Mouse (Mus musculus) lung, postnatal 36 days (tissue): ENCODE data around the gene Fhad1.

Experiments used
- DNase-seq: peaks from one replicate; pipeline ENCODE4 v3.0.0; 2022; ENCODE audit warnings: mixed read lengths

Gene Fhad1

DNA sequence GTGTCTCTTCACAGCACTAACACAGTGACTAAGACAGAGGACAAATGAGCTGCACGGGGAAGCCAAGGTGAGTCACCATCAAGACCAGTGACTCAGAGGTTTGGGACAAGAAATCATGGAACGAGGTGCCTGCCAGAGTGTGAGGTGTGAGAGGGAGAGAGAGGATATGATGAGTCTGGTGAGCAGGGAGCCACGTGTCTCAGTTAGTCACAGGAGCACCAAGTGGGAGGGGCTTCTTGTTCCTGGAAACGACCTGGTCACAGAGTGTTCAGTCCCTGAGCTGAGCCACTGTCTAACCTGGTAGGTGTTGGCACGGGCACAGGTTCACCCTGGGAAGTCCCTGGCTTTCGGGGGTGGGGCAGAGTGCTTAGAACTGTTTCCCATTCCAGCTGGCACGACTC is 86.0 kb downstream of the Fhad1 start:
- DNase-seq, result peak; percentile 92

- DNase-seq, result no peak
These were observed 89.0 kb downstream of the Fhad1 start for GRCm38 (mm10) chr4:141925781-141926345.

DNA sequence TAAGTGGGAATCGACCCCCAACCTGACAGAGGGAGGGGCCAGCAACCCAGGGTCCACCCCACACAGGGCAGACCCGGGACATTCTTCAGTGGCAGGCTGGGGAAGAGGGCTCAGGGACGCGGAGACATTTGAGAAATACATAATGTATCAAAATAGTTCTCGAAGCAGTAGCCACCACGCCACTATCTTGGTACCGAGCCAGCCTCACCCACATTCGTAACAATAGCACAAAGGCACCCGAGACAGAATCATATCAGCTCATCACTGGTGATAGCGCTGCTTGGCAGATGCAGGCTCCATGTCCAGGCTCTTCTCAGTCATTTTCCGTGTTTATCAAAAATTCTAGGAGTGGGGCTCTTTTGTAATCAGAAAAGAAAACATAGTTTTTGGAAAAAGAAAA is 90.9 kb downstream of the Fhad1 start:
- no peak for DNase-seq

DNA sequence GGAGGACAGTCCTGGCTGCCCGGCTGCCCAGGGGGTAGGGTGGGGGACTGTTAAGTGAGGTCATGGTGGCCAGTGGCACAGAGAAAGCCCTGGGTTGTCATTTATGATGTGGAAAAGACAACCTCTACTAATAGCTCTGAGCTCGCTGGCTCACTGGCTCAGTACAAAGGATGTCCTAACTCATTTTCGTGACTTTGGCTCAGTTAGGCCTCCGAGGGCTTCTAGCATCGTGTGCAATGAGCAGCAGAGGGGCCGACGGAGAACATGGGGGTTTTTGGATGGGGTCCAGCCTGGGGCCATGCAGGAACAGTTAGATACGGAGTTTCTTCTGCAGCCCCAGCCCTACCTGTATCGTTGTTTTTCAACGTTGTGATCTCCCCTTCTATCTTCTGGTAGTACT is 94.5 kb downstream of the Fhad1 start:
- no peak for DNase-seq

DNA sequence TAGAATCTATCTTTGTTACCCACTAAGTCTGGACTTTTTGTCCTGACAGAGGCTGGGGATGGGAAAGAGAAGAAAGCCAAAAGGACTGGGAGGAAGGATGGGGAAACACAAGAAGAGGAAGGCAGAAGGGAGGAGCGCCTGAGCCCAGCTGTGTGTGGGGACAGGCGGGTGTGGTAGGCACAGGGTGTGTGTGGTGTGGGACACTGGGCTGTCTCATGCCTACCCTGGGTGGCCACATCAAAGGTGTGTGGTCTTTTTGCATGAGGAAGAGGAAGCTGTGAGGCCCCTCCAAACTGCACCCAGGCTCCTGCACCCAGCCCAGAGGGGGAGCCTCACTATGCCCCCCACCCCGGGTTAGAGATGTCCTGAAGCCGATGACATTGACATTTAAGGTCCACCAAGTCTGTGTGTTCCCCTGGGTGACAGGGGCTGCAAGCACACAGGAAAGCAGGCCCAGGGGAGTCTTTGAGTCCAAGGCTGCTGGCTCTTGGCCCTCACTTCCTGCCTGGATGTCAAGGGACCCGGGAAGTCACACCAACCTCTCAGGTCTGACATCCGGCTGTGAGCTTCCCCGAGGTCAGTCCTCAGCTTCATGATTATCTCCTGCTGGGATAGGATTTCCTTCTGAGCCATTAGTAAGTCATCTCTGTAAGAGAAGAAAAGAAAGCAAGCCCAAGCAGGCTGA is 97.0 kb downstream of the Fhad1 start:
- no peak for DNase-seq

DNA sequence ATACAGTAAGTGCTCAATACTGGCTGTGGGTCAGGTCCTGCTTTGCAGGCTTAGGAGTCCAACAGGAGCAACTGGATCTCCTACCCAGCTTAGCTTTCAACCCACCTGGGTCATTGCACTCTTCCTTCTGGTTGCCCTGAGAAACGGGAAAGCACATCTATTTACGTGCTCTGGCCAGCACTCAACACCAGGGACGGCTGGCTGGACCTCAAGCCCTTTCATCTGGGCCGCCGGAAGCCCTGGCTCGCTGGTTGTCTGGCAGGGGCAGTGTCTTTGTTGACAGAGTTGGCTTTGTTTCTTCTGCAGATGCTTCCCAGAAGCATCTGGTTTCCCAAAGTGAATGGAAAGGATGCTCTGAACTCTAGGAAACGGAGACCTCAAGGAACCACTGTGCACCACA is 100.8 kb downstream of the Fhad1 start:
- peak; percentile 55 for DNase-seq

DNA sequence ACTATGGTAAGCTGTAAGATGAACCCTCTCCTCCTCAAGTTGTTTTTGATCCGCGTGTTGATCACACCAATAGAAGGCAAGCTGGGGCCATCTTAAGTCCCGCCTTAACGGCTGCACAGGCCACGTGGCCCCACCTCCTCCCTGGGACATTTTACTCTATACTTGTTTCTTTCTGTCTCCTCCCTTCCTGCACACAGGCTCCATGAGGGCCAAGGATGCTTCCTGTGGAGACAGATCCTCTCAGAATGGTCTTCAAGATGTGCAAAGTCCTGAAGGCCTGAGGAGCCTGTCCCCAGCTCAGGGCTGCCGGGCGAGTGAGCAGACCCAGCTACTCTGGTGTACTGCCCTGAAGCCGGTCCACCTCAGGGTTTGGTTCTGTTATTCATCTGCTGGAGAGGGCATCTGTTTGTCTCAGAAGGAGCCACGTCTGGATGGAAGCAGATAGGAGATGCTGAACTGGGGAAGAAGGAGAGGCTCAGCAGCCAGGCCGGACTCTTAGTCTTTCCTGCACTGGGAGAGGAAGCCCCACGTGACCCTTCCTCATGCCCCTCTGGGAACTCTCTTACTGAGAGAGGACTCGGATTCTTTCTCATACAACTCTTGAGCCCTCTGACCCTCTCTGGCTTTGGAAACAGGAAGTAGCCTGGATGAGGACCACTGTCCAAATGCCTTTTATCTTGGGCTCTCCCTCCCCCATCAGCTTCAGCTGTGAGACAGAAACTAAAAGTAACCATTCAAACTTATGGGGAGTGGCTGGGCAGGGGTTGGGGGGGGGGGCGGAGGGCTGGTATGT is 101.5 kb downstream of the Fhad1 start:
- DNase-seq, result peak; percentile 54

- no peak for DNase-seq
These were observed 110.2 kb downstream of the Fhad1 start for GRCm38 (mm10) chr4:141904710-141905109.

DNA sequence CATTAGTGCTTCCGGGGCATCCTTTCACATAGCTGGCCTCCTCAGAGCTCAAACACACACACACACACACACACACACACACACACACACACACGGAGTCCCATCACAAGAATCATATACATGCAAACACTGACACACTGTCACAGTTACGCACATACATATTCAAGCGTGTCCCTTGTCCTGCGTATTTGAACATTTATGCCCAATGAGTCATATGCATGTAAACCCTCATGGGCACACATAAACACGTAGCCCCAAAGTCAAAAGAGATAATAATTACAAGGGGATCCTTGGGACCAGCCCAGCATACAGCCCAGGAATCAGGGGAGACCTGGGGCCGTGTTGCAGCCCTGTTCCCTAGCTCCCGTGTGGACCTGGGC is 112.4 kb downstream of the Fhad1 start:
- no peak for DNase-seq

DNA sequence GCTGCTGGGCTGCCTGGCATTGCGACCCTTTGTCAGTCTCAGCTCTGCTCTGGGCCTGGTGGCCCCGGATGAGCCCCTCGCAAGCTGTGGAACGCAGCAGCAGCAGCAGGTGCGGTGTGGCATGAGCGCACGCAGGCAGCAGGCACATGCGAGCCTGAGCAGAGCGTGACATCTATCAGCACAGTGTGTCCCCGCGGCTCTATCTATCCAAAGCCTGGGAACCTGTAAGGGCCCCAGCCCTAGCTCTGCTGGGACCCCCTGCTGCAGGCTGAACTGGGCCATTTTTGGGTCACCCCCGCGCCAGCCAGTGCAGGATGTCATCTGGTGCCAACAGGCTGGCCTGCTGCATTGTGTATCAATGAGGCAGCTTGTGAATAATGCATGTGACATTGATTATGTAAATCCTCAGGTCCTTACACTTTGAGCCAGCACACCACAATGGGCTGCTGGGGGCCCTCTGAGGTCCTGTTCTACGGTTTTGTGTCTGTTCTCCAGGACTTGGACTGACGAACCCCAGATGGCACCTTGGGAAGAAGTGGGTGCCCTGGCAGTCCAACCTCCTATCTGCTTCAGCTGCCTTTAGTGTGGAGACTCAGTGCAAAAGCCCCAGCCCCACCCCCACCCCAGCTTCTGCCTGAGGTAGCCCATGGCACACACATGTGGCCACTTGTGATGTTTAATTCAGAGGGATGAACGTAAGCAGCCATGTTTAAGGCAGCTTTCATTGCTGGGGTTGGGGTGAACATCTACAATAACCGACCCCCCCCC is 113.0 kb downstream of the Fhad1 start:
- no peak for DNase-seq

DNA sequence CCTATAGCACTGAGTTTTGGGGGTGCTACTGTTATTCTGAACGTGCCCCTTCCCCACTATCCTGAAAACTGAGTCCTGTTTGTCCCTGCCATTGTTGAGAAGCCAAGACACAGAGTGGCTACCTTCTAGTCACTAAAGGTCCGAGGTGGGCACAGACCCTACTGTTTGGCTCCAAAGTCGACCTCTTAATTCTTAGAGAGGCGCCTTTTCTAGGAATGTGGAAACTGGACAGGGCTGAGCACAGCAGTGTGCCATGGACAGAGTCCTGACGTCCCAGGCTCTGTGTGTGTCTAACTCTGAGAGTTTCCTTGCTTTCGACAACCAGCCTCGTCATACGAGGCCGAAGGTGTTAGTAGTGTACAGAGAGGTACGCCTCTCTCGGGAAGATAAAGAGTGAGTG is 114.5 kb downstream of the Fhad1 start:
- no peak for DNase-seq

DNA sequence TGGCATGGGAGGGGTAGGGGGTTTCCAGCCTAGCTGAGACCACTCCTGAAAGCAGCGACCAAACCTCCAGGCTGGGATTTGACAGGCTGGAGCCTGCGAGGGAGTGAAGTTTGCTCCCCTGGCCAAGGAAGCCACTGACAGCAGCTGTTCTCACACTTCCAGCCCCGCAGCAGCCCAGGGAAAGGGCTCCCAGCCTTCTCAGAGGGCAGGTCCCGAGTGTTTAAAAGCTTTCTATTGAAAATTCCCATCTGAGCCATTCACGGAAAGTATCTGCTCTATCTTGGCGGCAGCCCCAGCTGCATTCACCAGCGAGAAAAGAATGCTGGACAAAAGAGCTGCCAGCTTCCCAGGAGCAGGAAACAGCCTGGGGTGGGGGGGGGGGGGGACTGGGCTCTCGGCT is 114.9 kb downstream of the Fhad1 start:
- peak; percentile 48 for DNase-seq

- no peak for DNase-seq
These were observed 116.0 kb downstream of the Fhad1 start for GRCm38 (mm10) chr4:141898905-141899304.

DNA sequence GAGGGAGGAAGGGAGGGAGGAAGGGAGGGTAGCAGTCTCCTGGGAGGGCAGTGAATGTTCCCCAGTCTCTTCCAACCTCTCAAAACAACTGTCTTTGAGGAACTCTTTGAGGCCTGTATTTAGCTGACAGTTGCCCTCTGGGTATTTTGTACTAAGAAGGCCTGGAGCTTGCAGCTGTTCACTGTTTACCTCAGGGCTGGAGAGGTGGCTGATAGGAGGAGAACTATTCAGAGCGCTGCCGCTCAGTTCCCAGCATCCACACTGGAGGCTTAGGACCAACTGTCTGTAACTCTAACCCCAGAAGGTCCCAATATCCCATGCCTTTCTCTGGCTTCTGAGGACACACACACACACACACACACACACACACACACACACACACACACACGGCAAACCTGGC is 117.0 kb downstream of the Fhad1 start:
- peak; percentile 19 for DNase-seq

- DNase-seq, result peak; percentile 46
These were observed 117.7 kb downstream of the Fhad1 start for GRCm38 (mm10) chr4:141897225-141897624.

DNA sequence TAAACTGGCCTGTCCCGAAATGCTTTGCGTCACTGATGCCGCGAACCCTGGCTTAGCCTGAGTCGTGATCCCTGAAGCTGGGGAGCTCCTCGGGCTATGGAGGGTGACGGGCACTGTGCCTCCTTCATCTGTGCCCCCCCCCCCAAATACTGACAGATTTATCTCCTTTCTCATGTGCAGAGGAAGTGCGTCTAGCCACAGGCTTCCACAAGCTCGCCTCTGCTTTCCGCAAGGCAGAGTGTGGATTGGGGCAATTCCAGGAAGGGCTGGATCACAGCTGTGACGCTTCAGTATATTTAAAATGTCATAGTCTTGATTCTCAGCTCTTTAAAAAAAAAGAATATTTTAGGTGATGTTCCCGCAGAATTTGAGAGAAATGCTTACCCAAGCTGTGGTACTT is 119.1 kb downstream of the Fhad1 start:
- no peak for DNase-seq

DNA sequence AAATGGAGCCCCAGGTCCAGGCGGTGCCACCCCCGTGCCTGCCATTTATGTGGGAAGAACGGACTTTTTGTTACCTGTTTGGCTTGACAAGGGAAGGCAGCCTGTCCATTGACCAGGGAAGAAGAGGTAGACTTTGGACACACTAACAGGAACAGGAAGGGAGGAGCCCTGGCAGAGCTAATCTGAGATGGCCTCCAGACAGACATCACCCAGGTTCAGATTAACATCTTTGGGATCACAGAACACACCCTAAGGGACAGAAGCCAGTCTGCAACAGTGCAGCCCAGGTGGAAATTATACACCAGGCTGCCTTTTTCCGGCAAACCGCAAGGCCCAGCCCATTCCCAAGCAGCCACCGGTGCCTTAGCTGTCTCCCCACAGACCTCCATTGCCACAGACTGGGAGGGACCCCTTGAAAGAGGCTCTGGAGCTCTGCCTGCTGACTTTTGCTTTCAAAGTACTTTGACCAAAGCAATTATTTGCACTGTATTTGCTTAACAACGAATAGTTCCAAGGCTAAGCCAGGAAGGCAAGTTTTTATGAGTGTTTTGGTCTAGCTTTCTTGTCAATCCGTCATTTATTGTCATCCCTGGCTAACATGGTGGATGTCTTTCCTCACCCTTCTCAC is 121.6 kb downstream of the Fhad1 start:
- DNase-seq, result no peak

- no peak for DNase-seq
These were observed 128.4 kb downstream of the Fhad1 start for GRCm38 (mm10) chr4:141886385-141886968.

- no peak for DNase-seq
These were observed 129.4 kb downstream of the Fhad1 start for GRCm38 (mm10) chr4:141885451-141885850.

DNA sequence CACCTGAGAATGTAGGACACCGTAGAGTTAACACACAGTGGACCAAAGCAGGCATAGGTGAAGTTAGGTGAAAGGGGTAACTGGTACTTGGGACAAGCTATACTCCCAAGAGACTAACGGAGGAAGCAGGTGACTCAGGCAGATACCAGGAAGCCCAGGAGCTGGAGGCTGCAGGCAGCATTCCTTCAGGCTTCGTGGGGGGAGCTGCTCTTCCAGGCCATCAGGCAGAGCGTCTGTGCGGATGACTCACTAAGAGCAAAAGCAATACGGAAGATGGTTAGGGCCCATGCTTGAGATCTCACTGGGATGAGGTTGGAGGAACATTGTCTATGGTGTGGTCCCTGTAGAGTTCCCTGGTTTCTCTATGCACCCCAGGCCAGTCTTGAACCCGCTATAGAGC is 132.0 kb downstream of the Fhad1 start:
- no peak for DNase-seq

DNA sequence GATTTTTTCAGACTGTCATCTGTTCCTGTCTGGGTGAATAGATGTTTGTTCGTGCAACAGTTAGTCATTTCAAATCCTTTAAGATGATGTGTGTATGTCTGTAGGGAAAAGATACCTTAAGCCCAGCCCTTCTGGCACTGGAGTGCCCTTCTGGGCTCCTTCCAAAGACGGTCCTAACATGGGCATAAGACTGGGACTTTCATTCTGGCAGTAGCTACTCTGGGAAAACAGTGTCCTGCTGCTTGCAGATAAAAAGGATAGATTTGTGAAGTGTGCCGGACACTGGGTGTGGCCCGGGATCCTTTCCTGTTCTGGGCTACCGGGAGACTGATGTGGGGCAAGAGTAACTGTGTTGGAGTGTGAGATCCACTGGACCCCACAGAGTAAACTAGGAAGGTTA is 132.9 kb downstream of the Fhad1 start:
- peak; percentile 51 for DNase-seq

- DNase-seq, result no peak
These were observed 133.5 kb downstream of the Fhad1 start for GRCm38 (mm10) chr4:141881289-141881914.
